Mouse (Mus musculus) layer of hippocampus, adult 9-10 months (tissue): ENCODE results near the gene Ak3.

Experiments
- DNase-seq: peaks from one replicate; pipeline ENCODE4 v3.0.0; 2022; ENCODE audit warnings: low spot score

The Ak3 gene

DNA sequence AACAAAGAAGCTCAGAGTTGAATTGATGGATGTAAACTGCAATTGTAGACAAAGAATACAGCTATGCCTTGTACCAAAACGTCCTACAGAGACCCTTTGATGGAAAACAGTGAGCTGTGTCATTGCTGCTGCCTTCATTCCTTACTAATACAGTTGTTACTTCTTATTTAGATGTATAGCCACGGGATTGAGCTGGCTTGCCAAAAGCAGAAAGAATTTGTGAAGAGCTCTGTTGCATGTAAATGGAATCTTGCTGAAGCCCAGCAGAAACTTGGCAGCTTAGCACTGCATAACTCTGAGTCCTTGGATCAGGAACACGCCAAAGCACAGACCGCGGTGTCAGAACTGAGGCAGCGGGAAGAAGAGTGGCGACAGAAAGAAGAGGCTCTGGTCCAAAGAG, 52.9 kb downstream of the Ak3 start:
- no peak for DNase-seq

- no peak for DNase-seq
These were observed 56.4 kb downstream of the Ak3 start for GRCm38 (mm10) chr19:28991391-28991790.

DNA sequence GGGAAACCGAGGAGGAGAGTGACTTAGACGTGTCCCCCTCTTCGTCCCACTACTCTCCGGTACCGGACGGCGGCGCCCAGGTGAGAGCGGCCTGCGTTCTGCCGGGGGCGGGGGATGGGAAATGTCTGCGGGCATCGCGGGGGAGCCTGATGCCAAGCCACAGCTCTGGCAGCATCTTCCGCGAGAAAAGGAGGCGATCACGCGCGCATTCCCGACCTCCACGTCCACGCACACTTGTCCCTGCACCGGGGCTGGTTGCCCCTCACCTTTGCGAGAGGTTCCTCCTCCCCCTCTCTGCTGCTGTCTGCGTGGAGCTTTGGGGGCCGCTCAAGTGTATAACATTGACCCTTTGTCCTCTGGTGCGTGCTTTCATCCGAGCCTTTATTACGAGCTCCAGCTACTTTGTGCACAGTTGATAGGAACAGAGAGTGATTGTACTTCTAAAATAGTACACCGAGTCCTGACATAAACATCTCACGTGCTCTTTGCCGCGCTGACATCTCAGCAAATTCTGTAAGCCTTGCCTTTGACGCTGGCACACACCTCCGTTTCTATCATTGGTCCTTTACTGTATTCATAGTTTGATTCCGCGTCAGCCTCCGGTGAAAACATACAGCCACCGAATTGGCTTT, 57.1 kb downstream of the Ak3 start:
- DNase-seq, result no peak

DNA sequence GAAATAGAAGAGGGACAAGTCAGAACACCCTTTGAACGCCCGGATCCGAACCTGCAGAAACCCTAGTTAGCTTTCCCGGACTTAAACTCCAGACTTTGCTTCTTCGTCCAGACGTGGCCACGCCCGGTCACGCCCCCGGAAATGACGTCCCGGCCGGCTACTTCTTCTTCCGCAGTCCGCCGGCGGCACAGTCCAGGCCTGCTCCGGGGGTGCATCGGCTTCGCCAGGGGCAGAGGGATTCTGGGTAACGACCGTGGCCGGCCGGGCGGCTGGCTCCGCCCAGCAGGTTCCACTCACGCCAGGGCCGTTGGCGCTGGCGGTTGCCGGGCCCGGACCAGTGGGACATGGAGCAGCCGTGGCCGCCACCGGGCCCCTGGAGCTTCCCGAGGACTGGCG, 57.6 kb downstream of the Ak3 start, which contains the start of gene Cdc37l1:
TSS of gene Cdc37l1 (plus strand) at position 159 of the 396 bp plus-strand sequence.
- DNase-seq, result peak; percentile 88

DNA sequence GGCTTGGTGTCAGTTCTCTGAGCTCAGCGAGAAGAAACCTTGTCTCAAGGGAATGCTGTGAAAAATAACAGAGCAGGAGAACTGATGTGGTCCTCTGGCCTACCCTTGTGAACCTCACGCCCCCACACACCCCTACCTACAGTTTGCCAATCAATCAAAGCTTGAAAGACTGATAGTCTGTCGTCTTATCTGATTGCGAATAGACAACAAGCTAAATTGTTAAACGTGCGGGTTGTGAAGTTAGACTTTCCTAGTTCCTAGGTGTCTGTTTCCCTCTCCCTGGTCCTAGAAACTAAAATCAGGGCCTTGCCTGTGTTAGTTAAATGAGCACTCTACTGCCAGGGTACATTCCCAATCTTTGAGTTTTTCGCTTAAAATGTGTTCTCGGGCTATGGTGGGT, 58.2 kb downstream of the Ak3 start:
- DNase-seq, result no peak

DNA sequence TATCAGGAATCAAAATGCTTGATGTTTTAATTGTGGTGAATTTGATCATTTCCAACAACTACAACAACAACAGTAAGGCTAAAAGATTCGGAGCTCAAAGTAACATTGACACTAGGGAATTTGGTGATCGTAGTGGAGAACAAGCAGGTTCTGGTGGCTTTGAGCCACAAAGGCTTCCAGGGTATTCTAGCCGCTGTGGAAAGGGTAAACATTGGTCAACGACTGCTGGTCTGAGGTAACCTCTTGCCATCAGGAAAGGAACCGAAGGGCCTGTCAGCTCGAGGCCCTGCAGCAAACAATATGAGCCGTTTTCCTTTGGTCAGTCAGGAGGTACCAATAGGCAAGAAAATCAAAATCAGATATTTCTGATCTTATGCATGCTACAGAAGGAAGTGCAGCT, 65.1 kb downstream of the Ak3 start:
- no peak for DNase-seq

- DNase-seq, result peak; percentile 64
These were observed 72.7 kb downstream of the Ak3 start for GRCm38 (mm10) chr19:28974862-28975611.
